Mouse (Mus musculus) olfactory bulb, adult 2 months (tissue): ENCODE measurements at regions not wholly inside any gene's neighbourhood (a gene's known extent, or its start where the extent isn't known, plus 50 kb on each side); places are given as distances from the start of the nearest gene placed in this dataset.

Source experiments
- CTCF ChIP-seq: fragments of 200-500 bp; IDR thresholded peaks from 2 replicates; pipeline ENCODE4 v1.5.1; 2012; ENCODE audit warnings: low read depth, mild to moderate bottlenecking, low read length, moderate library complexity; ENCODE audit not compliant: insufficient read depth
- POLR2A ChIP-seq: fragments of 200-500 bp; IDR thresholded peaks from 2 replicates; pipeline ENCODE4 v1.6.1; 2012; ENCODE audit warnings: mild to moderate bottlenecking, low read depth, low read length, moderate library complexity; ENCODE audit not compliant: insufficient read depth

GRCm38 (mm10) chr1:169803428-169804138, 56.1 kb upstream of the Rgs4 start:
- TF ChIP-seq POLR2A = no peak
- no peak for TF ChIP-seq CTCF
